Mouse (Mus musculus): ENCODE results near the gene Trp63.

The Trp63 gene

GRCm38 (mm10) chr16:25877416-25877965 is 193.9 kb downstream of the Trp63 start:
- DNase-seq = no peak

GRCm38 (mm10) chr16:25878116-25878515 is 194.6 kb downstream of the Trp63 start:
- DNase-seq = no peak

GRCm38 (mm10) chr16:25899071-25899470 is 215.5 kb downstream of the Trp63 start:
- DNase-seq = no peak

GRCm38 (mm10) chr16:25899657-25900056 is 216.1 kb downstream of the Trp63 start:
- no peak for DNase-seq

- DNase-seq = no peak
These were observed 216.9 kb downstream of the Trp63 start for GRCm38 (mm10) chr16:25900389-25900908.

- DNase-seq = no peak
These were observed 228.6 kb downstream of the Trp63 start for GRCm38 (mm10) chr16:25912185-25912584.

GRCm38 (mm10) chr16:25934181-25934580 is 250.6 kb downstream of the Trp63 start:
- no peak for DNase-seq
